Mouse (Mus musculus) liver, embryonic 14.5 days (tissue): ENCODE data around the gene Slc17a4.

Experiments
- CTCF ChIP-seq: IDR thresholded peaks from 2 replicates; pipeline ENCODE4 v1.5.1; 2016; ENCODE audit warnings: antibody characterized with exemption, low read depth, control low read depth
- EP300 ChIP-seq: IDR thresholded peaks from 2 replicates; pipeline ENCODE4 v1.6.1; 2016; ENCODE audit warnings: antibody characterized with exemption, low read depth

- no peak for TF ChIP-seq EP300
- no peak for TF ChIP-seq CTCF
Measured at GRCm38 (mm10) chr13:23916132-23916531, 1.3 kb upstream of the Slc17a4 start.
